Mouse (Mus musculus) liver, embryonic 11.5 days (tissue): ENCODE measurements around the gene Zfp768. TPM values are rescaled to one million over a fixed set of nuclear protein-coding genes. Genes with fewer than 3 reads are reported as not detected.

ENCODE experiments used
- ATAC-seq: fragments of 200-750 bp; cut with Nextera tagmentation; replicated peaks from 2 replicates; pipeline ENCODE4 v1.8.0; 2017; ENCODE audit warnings: moderate number of reproducible peaks, mild to moderate bottlenecking, moderate TSS enrichment, moderate library complexity; ENCODE audit not compliant: low FRiP score
- DNase-seq: peaks from one replicate; pipeline ENCODE4 v3.0.0-alpha.2; 2017; ENCODE audit warnings: low spot score
- H3K27ac ChIP-seq: fragments of 300-500 bp; sonication (generic); 2 replicates; pipeline ENCODE4 v1.5.1; 2014; ENCODE audit warnings: mild to moderate bottlenecking, low read depth, low read length, control low read depth
- H3K27me3 ChIP-seq: fragments of 300-500 bp; sonication (generic); replicated peaks from 2 replicates; pipeline ENCODE4 v1.6.1; 2014; ENCODE audit warnings: low read length, mixed read lengths; ENCODE audit not compliant: control insufficient read depth, insufficient read depth
- H3K36me3 ChIP-seq: fragments of 300-500 bp; sonication (generic); 2 replicates; pipeline ENCODE4 v1.6.1; 2014; ENCODE audit warnings: mild to moderate bottlenecking, low read length, moderate library complexity, mixed read lengths; ENCODE audit not compliant: control insufficient read depth, insufficient read depth
- H3K4me1 ChIP-seq: fragments of 300-500 bp; sonication (generic); replicated peaks from 2 replicates; pipeline ENCODE4 v1.6.1; 2014; ENCODE audit warnings: low read length, mixed read lengths; ENCODE audit not compliant: control insufficient read depth, insufficient read depth
- H3K4me2 ChIP-seq: fragments of 300-500 bp; sonication (generic); 2 replicates; pipeline ENCODE4 v1.6.1; 2014; ENCODE audit warnings: mild to moderate bottlenecking, control low read depth, moderate library complexity
- H3K4me3 ChIP-seq: fragments of 300-500 bp; sonication (generic); 2 replicates; pipeline ENCODE4 v1.5.1; 2014; ENCODE audit warnings: low read depth, low read length, control low read depth
- H3K9ac ChIP-seq: fragments of 300-500 bp; sonication (generic); 2 replicates; pipeline ENCODE4 v1.6.1; 2014; ENCODE audit warnings: low read depth, low read length, control low read depth
- H3K9me3 ChIP-seq: fragments of 300-500 bp; sonication (generic); 2 replicates; pipeline ENCODE4 v1.6.1; 2016; ENCODE audit warnings: low read length, inconsistent platforms, mixed read lengths; ENCODE audit not compliant: control insufficient read depth
- WGBS: fragments of 180-500 bp; shearing (Covaris S2); extraction: QIAGEN DNeasy Blood & Tissue Kit; methylation state at CpG from one replicate; pipeline ENCODE4 v1.1.7; 2014; 5-methylcytosine and 5-hydroxymethylcytosine counted together
- polyA plus RNA-seq: library from polyadenylated mRNA; unstranded; fragments of >200 nt; fragmentation: Nextera tagmentation; extraction: Ambion mirVana; gene quantifications from 2 replicates; pipeline ENCODE4 v1.2.1, GENCODE M21; 2014

Gene Zfp768
- polyA plus RNA-seq, 1 experiment from 2014 or later = 3.6 TPM

DNA sequence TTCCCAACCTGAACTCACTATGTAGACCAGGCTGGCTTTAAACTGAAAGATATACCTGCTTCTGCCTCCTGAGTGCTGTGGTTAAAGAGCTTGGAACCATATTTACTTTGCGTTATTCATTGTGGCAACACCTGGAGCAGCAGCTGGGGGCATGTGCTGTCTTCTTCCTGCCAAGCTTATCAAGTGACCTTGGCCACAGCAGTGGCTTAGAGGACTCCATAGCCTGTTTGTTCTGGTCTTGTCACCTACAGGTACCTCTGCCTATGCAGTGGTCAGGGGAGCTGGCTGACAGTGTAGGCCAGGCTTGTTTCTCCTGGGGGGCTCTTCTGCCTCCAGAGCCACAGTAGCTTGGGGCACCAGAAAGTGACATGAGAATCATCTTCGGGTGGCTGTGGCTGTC is 37.0 kb downstream of the Zfp768 start:
- no peak for DNase-seq
- WGBS = 73% methylated on average over 2 of the region's 2 CpGs
- Histone ChIP-seq H3K36me3 (no peaks in the 10 kb centered on the region), H3K27me3 (no peaks in the 10 kb centered on the region), H3K4me3 (no peak overlapping the region), H3K9me3 (no peaks in the 10 kb centered on the region), H3K27ac (no peak overlapping the region), H3K4me2 (no peak overlapping the region), H3K9ac (no peak overlapping the region), H3K4me1 (no peaks in the 10 kb centered on the region)
- ATAC-seq = no peak

GRCm38 (mm10) chr7:127297586-127298193 is 47.7 kb downstream of the Zfp768 start:
- Histone ChIP-seq H3K9me3 (no peaks in the 10 kb centered on the region), H3K4me3 (no peak overlapping the region), H3K27ac (no peak overlapping the region; the same call in 1 of the 2 replicates), H3K4me1 (peaks cover 7% of the 10 kb centered on the region; the same call in 1 of the 2 replicates), H3K4me2 (no peak overlapping the region), H3K27me3 (no peaks in the 10 kb centered on the region), H3K36me3 (no peaks in the 10 kb centered on the region), H3K9ac (no peak overlapping the region)
- WGBS = 85% methylated on average over 5 of the region's 5 CpGs
- no peak for DNase-seq
- no peak for ATAC-seq

DNA sequence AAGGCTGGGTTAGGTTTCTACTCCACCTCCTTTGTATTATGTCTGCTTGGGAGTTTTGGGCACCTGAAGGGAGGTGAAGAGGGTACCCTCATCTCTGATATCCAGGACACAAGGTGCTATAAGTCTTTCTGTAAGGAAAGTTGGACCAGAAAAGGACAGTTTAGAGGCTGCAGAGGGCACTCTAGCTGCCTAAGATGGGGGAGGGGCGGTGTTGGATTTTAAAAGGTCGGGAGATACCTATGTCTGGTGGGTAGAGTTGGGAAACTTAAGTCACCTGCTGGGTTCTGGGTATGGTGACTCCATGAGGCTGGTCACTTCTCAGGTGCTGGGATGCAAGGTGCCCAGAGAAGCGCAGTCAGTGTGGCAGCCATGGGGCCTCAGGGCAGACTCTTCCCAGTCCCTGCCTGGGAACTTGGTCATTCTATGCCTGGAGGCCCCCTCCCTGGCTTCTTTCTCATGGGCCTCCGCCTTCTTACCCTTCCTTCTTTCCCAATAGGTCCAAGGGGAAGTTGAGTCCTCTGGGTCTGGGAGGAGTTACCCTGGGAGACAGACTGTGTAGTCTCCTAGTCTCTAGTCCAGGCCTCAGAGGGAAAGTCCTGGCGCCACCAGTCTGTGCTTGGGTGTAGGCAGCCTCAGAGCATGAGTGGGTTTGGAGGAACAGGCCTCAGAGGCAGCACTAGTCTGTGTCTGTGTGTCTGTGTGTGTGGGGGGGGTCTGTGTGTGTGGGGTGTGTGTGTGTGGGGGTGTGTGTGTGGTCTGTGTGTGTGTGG is 48.4 kb downstream of the Zfp768 start:
- H3K9me3 ChIP-seq = no peaks in the 10 kb centered on the region
- H3K36me3 ChIP-seq = no peaks in the 10 kb centered on the region
- DNase-seq (no peak), ATAC-seq (no peak)
- peaks cover 7% of the 10 kb centered on the region; the same call in 1 of the 2 replicates for H3K4me1 ChIP-seq
- 84% methylated on average over 5 of the region's 5 CpGs for WGBS
- H3K9ac ChIP-seq = no peak overlapping the region
- peak overlapping the region; percentile 14; the same call in 1 of the 2 replicates for H3K4me3 ChIP-seq
- peak overlapping the region; percentile 53 for H3K4me2 ChIP-seq
- no peak overlapping the region for H3K27ac ChIP-seq
- H3K27me3 ChIP-seq = no peaks in the 10 kb centered on the region

GRCm38 (mm10) chr7:127296098-127296497 is 49.3 kb downstream of the Zfp768 start, which contains the start of gene Itgal:
Itgal (plus strand) TSS chr7:127296260.
- WGBS = 46% methylated on average over 11 of the region's 11 CpGs
- H3K4me3 ChIP-seq = peak within 1 kb of the TSS; percentile 14; the same call in 1 of the 2 replicates
- DNase-seq (no peak), ATAC-seq (no peak)
- no peaks in the 10 kb centered on the region for H3K27me3 ChIP-seq
- 0 out of 2 replicates have a peak within 1 kb of the TSS, but pooled peaks have one; percentile 22 for H3K9ac ChIP-seq
- no peaks in the 10 kb centered on the region for H3K9me3 ChIP-seq
- peak within 1 kb of the TSS; percentile 53 for H3K4me2 ChIP-seq
- H3K27ac ChIP-seq = 0 out of 2 replicates have a peak within 1 kb of the TSS, but pooled peaks have one; percentile 35
- peaks cover 7% of the 10 kb centered on the region; the same call in 1 of the 2 replicates for H3K4me1 ChIP-seq
- no peaks in the 10 kb centered on the region for H3K36me3 ChIP-seq

Other genes with a start within 250 kb of the Zfp768 start
- 43.8 and 44.2 TPM in 2 replicates for gene Qprt, start 223.4 kb downstream of the Zfp768 start, polyA plus RNA-seq
- 12.7 and 14.4 TPM in 2 replicates for gene Spn, start 207.8 kb downstream of the Zfp768 start, polyA plus RNA-seq
- 50.3 and 59.5 TPM in 2 replicates for gene Cd2bp2, start 149.5 kb downstream of the Zfp768 start, polyA plus RNA-seq
- 28.2 and 29.0 TPM in 2 replicates for gene Tbc1d10b, start 137.1 kb downstream of the Zfp768 start, polyA plus RNA-seq
- gene Mylpf, start 136.7 kb downstream of the Zfp768 start, polyA plus RNA-seq = 31.5 and 33.6 TPM in 2 replicates
- gene Zfp553, start 112.5 kb downstream of the Zfp768 start, polyA plus RNA-seq = 17.2 TPM in 2 replicates
- 14.9 and 17.5 TPM in 2 replicates for gene Sept1, start 112.5 kb downstream of the Zfp768 start, polyA plus RNA-seq
- 45.9 and 47.3 TPM in 2 replicates for gene Zfp771, start 101.3 kb downstream of the Zfp768 start, polyA plus RNA-seq
- 266 and 275 TPM in 2 replicates for gene Dctpp1, start 84.9 kb downstream of the Zfp768 start, polyA plus RNA-seq
- gene Sephs2, start 71.5 kb downstream of the Zfp768 start, polyA plus RNA-seq = 178 and 203 TPM in 2 replicates
- 6.2 and 6.5 TPM in 2 replicates for gene Itgal, start 49.3 kb downstream of the Zfp768 start, polyA plus RNA-seq
- 4.9 and 5.8 TPM in 2 replicates for gene Zfp747, start 30.5 kb upstream of the Zfp768 start, polyA plus RNA-seq
- 2.4 and 3.0 TPM in 2 replicates for gene 9130019O22Rik, start 41.6 kb upstream of the Zfp768 start, polyA plus RNA-seq
- gene E430018J23Rik, start 48.0 kb upstream of the Zfp768 start, polyA plus RNA-seq = 3.3 and 4.2 TPM in 2 replicates
- 4.6 and 4.8 TPM in 2 replicates for gene Zfp764, start 61.2 kb upstream of the Zfp768 start, polyA plus RNA-seq
- 18.7 and 19.5 TPM in 2 replicates for gene Zfp688, start 76.5 kb upstream of the Zfp768 start, polyA plus RNA-seq
- 4.5 and 5.3 TPM in 2 replicates for gene Zfp689, start 103.6 kb upstream of the Zfp768 start, polyA plus RNA-seq
- 39.0 and 40.6 TPM in 2 replicates for gene Prr14, start 114.0 kb upstream of the Zfp768 start, polyA plus RNA-seq
- 8.9 and 12.4 TPM in 2 replicates for gene Fbrs, start 133.6 kb upstream of the Zfp768 start, polyA plus RNA-seq
- gene Srcap, start 166.4 kb upstream of the Zfp768 start, polyA plus RNA-seq = 40.3 and 45.5 TPM in 2 replicates
- gene Gm42715, start 174.0 kb upstream of the Zfp768 start, polyA plus RNA-seq = 13.0 and 16.1 TPM in 2 replicates
- gene Tmem265, start 215.8 kb upstream of the Zfp768 start, polyA plus RNA-seq = 6.9 and 11.1 TPM in 2 replicates
- 41.6 and 41.7 TPM in 2 replicates for gene Phkg2, start 227.8 kb upstream of the Zfp768 start, polyA plus RNA-seq
- gene Ccdc189, start 243.0 kb upstream of the Zfp768 start, polyA plus RNA-seq = 5.4 and 6.2 TPM in 2 replicates
- gene Rnf40, start 243.2 kb upstream of the Zfp768 start, polyA plus RNA-seq = 44.1 and 49.0 TPM in 2 replicates